Mouse (Mus musculus): Measurements from ENCODE around the gene Adgrv1. TPM values are rescaled to one million over a fixed set of nuclear protein-coding genes. Genes with fewer than 3 reads are reported as not detected.
"Not testable (repeated sequence)": the region's sequence is repeated elsewhere in the genome, so short reads cannot be mapped to it uniquely, and the experiment has no call there.

Adgrv1 gene
- polyA plus RNA-seq, 1 experiment from 2014 or later = 2.8 TPM

DNA sequence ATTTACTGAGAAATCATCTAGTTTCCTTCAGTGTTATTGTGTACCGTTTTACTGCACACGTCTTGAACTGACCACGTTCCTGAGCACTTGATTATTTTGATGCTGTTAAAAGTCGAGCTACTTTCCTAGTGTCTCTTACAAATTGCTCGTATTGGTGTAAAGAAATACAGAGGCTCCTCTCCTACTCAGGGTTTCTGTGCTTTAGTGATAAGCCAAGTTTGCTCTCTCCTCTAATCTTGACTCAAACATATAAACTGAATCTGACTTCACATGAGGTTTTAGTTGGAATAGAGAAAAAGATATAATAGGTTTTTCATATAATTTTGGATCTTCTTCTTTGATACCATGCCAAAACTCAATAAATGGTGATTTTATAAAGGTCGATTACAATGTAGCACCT is 13.4 kb upstream of the Adgrv1 start:
- H3K9me3 ChIP-seq = no peaks in the 10 kb centered on the region
- H3K4me1 ChIP-seq = peaks cover 8% of the 10 kb centered on the region
- H3K9ac ChIP-seq = no peak overlapping the region
- no peak overlapping the region for H3K27ac ChIP-seq
- WGBS = 80% methylated on average over 6 of the region's 6 CpGs
- no peak overlapping the region for H3K4me3 ChIP-seq
- no peak for ATAC-seq (ENCODE audit: insufficient number of reproducible peaks, insufficient read depth, low FRiP score, low TSS enrichment, low read depth)
- H3K27me3 ChIP-seq = no peaks in the 10 kb centered on the region
- H3K4me2 ChIP-seq = no peak overlapping the region
- H3K36me3 ChIP-seq = no peaks in the 10 kb centered on the region

DNA sequence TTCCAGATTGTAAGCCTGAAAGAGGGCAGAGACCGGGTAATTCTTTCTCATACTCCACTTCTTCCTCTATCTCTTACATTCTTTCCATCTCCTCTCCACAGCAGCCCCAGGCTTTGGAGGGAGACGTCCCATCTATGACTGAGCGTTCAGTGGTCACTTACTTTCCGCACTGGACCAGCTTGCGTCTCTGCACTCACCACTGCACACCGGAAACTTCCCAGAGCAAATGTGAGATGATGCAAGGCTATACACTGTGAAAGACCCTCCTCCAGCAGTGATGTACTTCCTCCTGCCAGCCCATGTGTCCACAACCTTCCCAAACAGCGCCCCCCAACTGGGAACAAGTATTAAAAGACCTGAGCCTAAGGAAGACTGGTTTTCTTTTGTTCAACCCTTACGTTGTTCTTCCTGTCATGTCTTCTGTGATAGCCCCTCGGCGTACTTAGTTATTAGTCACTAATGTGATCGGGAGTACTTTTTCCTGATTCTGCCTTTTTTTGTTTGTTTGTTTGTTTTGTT is 11.2 kb upstream of the Adgrv1 start:
- Histone ChIP-seq H3K9ac (no peak overlapping the region), H3K27me3 (no peaks in the 10 kb centered on the region), H3K36me3 (no peaks in the 10 kb centered on the region), H3K4me3 (no peak overlapping the region), H3K4me1 (peaks cover 15% of the 10 kb centered on the region), H3K27ac (no peak overlapping the region), H3K4me2 (no peak overlapping the region), H3K9me3 (no peaks in the 10 kb centered on the region)
- WGBS = 89% methylated on average over 11 of the region's 11 CpGs
- ATAC-seq (ENCODE audit: insufficient number of reproducible peaks, insufficient read depth, low FRiP score, low TSS enrichment, low read depth) = peak; percentile 28; the same call in 1 of the 2 replicates

DNA sequence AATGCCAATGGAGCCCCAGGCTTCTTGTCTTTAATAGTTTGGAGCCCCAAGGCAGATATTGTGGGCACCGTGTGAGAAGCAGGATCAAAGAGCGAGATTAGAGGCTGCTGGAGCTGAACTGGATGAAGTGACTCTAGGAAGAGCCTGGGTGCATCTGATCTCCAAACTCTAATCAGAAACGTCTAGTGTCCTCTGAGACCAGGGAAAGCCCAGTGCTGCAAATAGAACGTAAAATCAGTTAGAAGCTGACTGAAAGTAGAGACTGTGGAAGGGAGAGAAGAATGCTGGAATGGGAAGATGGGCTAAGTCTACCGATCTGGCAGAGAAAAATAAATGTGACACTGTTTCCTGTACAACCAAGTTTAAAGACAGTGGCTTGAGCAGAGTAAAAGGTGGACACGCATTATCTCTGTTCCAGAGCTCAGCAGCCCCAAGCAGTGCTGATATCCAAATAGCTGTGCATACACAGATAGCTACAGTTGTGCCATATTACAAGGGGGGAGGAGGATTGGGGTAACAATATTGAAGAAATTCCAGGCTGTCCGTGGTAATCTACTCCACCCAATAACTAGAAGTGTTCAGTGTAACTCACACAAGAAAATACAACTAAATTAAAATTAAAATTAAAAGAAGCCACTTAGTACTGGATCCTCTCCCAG is 9.7 kb upstream of the Adgrv1 start:
- ATAC-seq (ENCODE audit: insufficient number of reproducible peaks, insufficient read depth, low FRiP score, low TSS enrichment, low read depth) = no peak

DNA sequence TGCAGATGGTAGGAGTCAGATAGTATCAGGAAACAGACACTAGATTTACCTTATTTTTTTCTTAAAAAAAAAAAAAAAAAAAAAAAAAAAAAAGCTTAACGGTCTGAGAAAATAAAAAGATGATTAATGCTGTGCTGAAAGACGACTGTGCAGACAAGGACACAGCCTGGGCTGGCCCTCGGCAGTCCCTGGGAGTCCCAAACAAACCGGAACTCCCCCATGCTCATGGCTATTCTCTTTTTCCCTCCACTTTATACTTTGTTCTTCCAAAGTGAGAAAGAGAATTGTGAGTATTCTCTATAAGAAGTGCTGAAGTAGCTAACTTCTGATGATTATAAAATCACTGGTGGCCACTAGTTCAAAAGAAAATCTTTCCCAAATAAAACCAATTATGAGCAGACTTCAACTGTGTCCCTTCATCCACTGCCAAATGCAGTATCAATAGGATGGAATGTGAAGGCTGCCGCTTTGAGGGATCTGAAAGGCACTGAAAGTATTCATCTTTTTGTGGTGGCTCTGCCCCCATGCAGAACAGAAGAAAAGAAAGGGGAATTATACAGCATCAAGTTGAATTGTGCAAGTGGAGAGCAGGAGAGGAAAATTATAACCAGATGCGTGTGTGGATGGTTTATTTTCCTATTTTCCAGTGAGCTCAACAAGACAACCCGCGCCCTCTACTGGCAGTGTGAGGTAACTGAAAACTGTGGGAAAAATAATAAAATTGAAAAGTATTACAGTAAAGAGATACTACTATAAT is 8.5 kb upstream of the Adgrv1 start:
- Histone ChIP-seq H3K36me3 (no peaks in the 10 kb centered on the region), H3K27ac (peak overlapping the region; percentile 68), H3K27me3 (no peaks in the 10 kb centered on the region), H3K9ac (no peak overlapping the region), H3K4me2 (peak overlapping the region; percentile 35), H3K4me3 (no peak overlapping the region), H3K4me1 (peaks cover 15% of the 10 kb centered on the region), H3K9me3 (no peaks in the 10 kb centered on the region)
- 12% methylated on average over 8 of the region's 8 CpGs for WGBS
- no peak; the same call in 1 of the 2 replicates for ATAC-seq (ENCODE audit: insufficient number of reproducible peaks, insufficient read depth, low FRiP score, low TSS enrichment, low read depth)

More for the DNA sequence above, 9.7 kb upstream of the Adgrv1 start:
- Histone ChIP-seq H3K4me1 (peaks cover 15% of the 10 kb centered on the region), H3K4me3 (no peak overlapping the region), H3K4me2 (no peak overlapping the region), H3K27me3 (no peaks in the 10 kb centered on the region), H3K27ac (no peak overlapping the region), H3K36me3 (no peaks in the 10 kb centered on the region), H3K9ac (no peak overlapping the region; the same call in 1 of the 2 replicates), H3K9me3 (no peaks in the 10 kb centered on the region)
- 55% methylated on average over 7 of the region's 7 CpGs for WGBS

DNA sequence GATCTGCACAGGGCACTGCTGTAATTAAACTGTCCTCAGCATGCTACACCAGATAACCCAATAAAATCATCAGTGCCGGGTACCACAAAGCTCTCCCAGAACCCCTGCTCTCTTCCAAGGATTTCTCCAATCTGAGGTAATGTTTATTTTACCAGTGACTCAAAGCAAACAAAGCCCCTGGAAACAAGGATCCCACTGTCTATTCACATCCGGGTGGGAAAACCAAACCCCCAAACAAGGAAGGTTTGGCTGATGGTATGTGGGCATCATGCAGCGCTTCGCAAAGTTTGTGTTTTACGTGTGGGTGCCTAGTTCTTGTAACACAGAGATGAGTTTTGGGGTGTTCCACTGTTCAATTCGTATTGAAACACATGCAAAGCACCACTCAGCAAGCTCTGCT is 7.9 kb upstream of the Adgrv1 start:
- H3K27me3 ChIP-seq = no peaks in the 10 kb centered on the region

DNA sequence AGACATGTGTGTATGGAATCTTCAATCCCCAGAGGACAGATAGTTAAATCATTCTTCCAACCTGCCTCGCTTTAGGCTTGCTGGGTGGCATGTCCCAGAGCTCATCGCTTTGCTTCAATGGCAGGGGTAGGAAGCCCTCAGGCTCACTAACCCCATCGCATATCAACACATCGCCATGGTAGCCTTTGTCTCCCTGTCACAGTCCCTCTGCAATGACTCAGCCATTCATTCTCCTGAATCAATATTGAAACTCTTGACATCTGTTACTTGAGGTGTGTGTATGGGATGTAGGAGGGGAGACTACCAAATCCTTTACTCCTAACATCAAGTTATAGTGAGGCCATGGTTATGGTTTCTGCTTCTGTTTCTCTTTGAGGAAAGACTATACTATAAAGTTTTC is 6.7 kb upstream of the Adgrv1 start:
- H3K36me3 ChIP-seq = no peaks in the 10 kb centered on the region
- no peaks in the 10 kb centered on the region for H3K27me3 ChIP-seq
- H3K4me1 ChIP-seq = peaks cover 15% of the 10 kb centered on the region
- no peak overlapping the region for H3K4me2 ChIP-seq
- no peak overlapping the region for H3K4me3 ChIP-seq
- H3K9me3 ChIP-seq = no peaks in the 10 kb centered on the region
- no peak overlapping the region for H3K27ac ChIP-seq
- no peak overlapping the region for H3K9ac ChIP-seq
- no peak for ATAC-seq (ENCODE audit: insufficient number of reproducible peaks, insufficient read depth, low FRiP score, low TSS enrichment, low read depth)
- 23% methylated on average over 4 of the region's 4 CpGs for WGBS

More for the DNA sequence above, 7.9 kb upstream of the Adgrv1 start:
- ATAC-seq (ENCODE audit: insufficient number of reproducible peaks, insufficient read depth, low FRiP score, low TSS enrichment, low read depth) = no peak
- H3K9ac ChIP-seq = 0 out of 2 replicates have a peak overlapping the region, but pooled peaks have one; percentile 32
- H3K4me3 ChIP-seq = no peak overlapping the region
- peaks cover 15% of the 10 kb centered on the region for H3K4me1 ChIP-seq
- H3K36me3 ChIP-seq = no peaks in the 10 kb centered on the region
- H3K4me2 ChIP-seq = peak overlapping the region; percentile 35; the same call in 1 of the 2 replicates
- WGBS = 34% methylated on average over 6 of the region's 6 CpGs
- no peaks in the 10 kb centered on the region for H3K9me3 ChIP-seq
- peak overlapping the region; percentile 68 for H3K27ac ChIP-seq

DNA sequence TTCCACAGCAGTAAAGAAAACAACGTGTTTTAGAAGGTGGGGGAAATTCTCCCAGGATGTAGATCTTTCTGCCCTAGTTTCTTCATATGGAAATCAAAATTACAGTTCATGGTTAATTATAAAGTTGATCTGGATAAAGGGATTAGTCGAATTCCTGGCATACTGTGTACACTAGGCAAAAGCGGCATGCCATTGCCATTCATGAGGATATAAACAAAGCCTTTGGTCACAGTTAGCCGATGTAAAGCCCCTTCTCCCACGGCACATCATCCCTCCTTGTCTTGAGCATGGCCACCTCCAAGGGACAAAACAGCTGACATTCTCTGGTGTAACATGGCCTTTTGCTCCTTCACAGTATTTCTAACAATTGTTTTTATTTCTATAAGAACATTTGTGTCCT is 2.4 kb downstream of the Adgrv1 start:
- peaks cover 30% of the 10 kb centered on the region for H3K27me3 ChIP-seq
- H3K36me3 ChIP-seq = no peaks in the 10 kb centered on the region
- H3K4me2 ChIP-seq = no peak overlapping the region
- no peak for ATAC-seq (ENCODE audit: insufficient number of reproducible peaks, insufficient read depth, low FRiP score, low TSS enrichment, low read depth)
- no peak overlapping the region for H3K4me3 ChIP-seq
- H3K27ac ChIP-seq = no peak overlapping the region
- H3K9me3 ChIP-seq = no peaks in the 10 kb centered on the region
- 26% methylated on average over 5 of the region's 5 CpGs for WGBS
- no peak overlapping the region for H3K9ac ChIP-seq
- H3K4me1 ChIP-seq = peaks cover 12% of the 10 kb centered on the region

DNA sequence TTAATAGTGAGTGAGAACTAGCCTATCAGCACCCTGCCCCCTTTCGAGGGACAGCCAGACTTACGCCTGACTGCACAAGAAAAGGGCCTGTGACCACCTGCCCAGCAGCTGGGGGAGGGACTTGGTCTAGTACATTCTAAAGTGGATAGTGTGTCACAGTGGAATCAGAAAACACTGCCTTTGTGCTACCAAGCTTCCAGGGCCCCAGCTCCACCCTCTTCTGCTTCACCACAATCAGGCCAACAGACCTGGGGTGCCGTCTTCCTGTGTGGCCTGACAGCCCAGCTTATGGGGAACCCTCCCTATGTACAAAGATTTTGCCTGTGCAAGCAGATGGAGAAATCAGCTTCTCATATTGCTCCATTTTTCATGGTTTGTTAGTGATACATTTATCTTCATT is 3.6 kb downstream of the Adgrv1 start:
- Histone ChIP-seq H3K9me3 (no peaks in the 10 kb centered on the region), H3K4me3 (no peak overlapping the region), H3K4me2 (no peak overlapping the region), H3K36me3 (no peaks in the 10 kb centered on the region), H3K27me3 (peaks cover 30% of the 10 kb centered on the region), H3K27ac (no peak overlapping the region), H3K9ac (no peak overlapping the region), H3K4me1 (peaks cover 12% of the 10 kb centered on the region)
- no peak for ATAC-seq (ENCODE audit: insufficient number of reproducible peaks, insufficient read depth, low FRiP score, low TSS enrichment, low read depth)
- 39% methylated on average over 3 of the region's 3 CpGs for WGBS

DNA sequence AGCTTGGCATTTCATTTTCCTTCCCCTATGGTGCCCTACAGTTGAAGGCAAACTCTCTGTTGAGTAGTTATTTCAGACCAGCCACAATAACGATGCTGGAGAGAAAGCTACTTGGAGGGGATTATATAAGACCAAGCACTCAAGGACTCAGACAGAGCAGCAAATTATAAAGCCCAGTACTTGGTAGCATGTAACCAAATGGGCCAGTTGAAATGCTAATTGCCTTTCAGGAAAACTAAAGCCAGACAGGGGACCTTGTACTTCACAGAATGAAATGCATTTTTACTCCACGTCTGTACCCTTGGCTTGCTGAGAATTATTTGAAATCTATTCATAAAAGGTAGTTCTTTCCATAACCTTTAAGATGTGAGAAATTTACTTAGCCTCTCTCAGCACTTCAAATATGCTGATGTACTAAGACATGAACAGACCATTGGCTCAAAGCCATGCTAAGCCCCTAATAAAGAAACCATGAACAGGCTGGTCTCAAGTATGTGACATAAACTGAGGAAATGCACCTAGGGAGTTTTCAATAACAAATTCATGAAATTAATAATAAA is 4.2 kb downstream of the Adgrv1 start:
- no peak for ATAC-seq (ENCODE audit: insufficient number of reproducible peaks, insufficient read depth, low FRiP score, low TSS enrichment, low read depth)
- Histone ChIP-seq H3K36me3 (no peaks in the 10 kb centered on the region), H3K9ac (no peak overlapping the region), H3K4me1 (peaks cover 12% of the 10 kb centered on the region), H3K27me3 (peaks cover 24% of the 10 kb centered on the region), H3K4me2 (no peak overlapping the region), H3K27ac (no peak overlapping the region), H3K4me3 (no peak overlapping the region), H3K9me3 (no peaks in the 10 kb centered on the region)
- WGBS = 58% methylated on average over 2 of the region's 2 CpGs

DNA sequence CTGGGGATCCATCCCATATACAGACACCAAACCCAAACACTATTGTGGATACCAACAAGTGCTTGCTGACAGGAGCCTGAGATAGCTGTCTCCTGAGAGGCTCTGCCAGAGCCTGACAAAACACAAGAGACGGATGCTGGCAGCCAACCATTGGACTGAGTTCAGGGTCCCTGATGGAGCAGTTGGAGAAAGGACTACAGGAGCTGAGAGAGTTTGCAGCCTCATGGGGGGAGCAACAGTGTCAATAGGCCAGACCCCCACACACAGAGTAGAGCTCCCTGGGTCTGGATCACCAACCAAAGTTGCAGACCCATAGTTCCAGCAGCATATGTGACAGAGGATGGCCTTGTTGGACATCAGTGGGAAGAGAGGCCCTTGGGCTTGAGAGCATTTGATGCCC is 5.1 kb downstream of the Adgrv1 start:
- ATAC-seq (ENCODE audit: insufficient number of reproducible peaks, insufficient read depth, low FRiP score, low TSS enrichment, low read depth); H3K9me3 ChIP-seq; H3K4me1 ChIP-seq; H3K4me3 ChIP-seq; H3K9ac ChIP-seq; H3K27ac ChIP-seq; H3K36me3 ChIP-seq; H3K4me2 ChIP-seq: not testable (repeated sequence)
- H3K27me3 ChIP-seq = peaks cover 16% of the 10 kb centered on the region
- WGBS = 81% methylated on average over 1 of the region's 1 CpGs

DNA sequence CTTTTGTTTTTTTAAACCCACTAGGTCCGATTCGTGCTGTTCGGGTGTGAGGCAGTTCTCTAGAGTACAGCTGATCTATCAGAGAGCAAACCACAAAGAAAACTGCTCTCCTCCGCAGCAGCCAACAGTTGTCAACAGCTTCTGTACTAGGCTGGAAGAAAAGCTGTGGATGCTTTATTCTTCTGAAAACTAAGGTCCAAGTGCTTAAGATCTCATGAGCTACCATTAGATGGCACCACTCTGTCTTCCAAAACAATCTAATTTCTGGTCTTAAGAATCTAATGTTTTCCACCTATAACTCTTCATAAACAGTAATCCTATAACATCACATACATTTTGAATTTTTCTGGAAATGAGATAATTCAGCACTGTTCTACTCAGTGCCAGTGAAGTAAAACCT is 22.6 kb downstream of the Adgrv1 start:
- Histone ChIP-seq H3K27ac (no peak overlapping the region), H3K9me3 (no peaks in the 10 kb centered on the region), H3K4me3 (no peak overlapping the region), H3K9ac (no peak overlapping the region), H3K36me3 (no peaks in the 10 kb centered on the region), H3K4me2 (no peak overlapping the region), H3K27me3 (no peaks in the 10 kb centered on the region), H3K4me1 (no peaks in the 10 kb centered on the region)
- no peak for ATAC-seq (ENCODE audit: insufficient number of reproducible peaks, insufficient read depth, low FRiP score, low TSS enrichment, low read depth)
- WGBS = 81% methylated on average over 4 of the region's 4 CpGs
